In the genomic region with DNA sequence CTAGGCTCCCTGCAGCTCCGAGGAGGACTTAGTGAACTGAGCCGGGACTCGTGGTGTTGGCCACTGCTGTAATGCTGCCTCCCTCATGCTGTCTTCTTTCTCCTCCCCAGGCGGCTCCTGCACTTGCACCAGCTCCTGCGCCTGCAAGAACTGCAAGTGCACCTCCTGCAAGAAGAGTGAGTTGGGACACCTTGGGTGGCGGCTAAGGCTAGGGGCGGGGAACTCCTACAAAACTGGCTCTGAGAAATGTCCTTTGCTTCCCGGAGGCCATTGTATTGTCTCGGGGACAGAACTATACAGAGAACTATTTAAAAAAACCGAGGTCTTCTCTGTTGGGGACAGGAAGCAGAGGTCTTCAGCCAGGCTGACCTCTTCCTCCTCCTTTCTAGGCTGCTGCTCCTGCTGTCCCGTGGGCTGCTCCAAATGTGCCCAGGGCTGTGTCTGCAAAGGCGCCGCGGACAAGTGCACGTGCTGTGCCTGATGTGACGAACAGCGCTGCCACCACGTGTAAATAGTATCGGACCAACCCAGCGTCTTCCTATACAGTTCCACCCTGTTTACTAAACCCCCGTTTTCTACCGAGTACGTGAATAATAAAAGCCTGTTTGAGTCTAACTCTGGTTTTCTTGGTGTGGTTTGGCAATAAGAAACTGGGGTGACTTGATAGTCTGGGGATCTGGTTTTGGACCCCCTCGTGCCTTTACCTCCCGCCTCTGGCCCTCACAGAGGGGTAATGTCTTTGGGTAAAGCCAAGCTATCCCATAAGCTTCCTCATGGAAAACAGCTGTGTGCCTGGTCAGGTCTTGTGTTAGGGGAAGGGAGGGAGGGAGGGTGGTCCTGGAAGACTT, we compare ENCODE assay signal across 1 mouse cellular context.
TF ChIP-seq lines count a peak whose summit lies in the region.

No protein-coding gene starts in this region.

TF ChIP-seq in MEL, 35 proteins besides CTCF, POLR2A, EP300 and RAD21 (continued from another document):
- TF ChIP-seq TCF12 (IDR thresholded peaks at IDR 0.05; ENCODE audit: low read depth, low read length) = no peak
- no peak for TF ChIP-seq MEF2A (IDR thresholded peaks at IDR 0.05; ENCODE audit: extremely low read depth, insufficient replicate concordance, low read depth, low read length, poor library complexity, severe bottlenecking)
- TF ChIP-seq HCFC1 (IDR thresholded peaks at IDR 0.05; ENCODE audit: low read depth, low read length) = no peak; the same call in 1 of the 2 replicates
- peak; percentile 98 for TF ChIP-seq MAX (IDR thresholded peaks at IDR 0.05; ENCODE audit: low read length)
- no peak for TF ChIP-seq NRF1 (IDR thresholded peaks at IDR 0.05; ENCODE audit: insufficient read depth, low read depth, low read length, poor library complexity, severe bottlenecking)
- no peak for TF ChIP-seq UBTF (IDR thresholded peaks at IDR 0.05; ENCODE audit: borderline replicate concordance, insufficient read depth, low read depth, low read length)
- TF ChIP-seq BHLHE40 (IDR thresholded peaks at IDR 0.05; ENCODE audit: borderline replicate concordance, low read depth, low read length) = peak; percentile 92
- TF ChIP-seq POLR2AphosphoS2 (IDR thresholded peaks at IDR 0.05; ENCODE audit: low read length) = no peak
- no peak for TF ChIP-seq ETS1 (IDR thresholded peaks at IDR 0.05; ENCODE audit: low read depth, low read length)
- TF ChIP-seq MYC (IDR thresholded peaks at IDR 0.05; ENCODE audit: low read depth, low read length) = peak; percentile 98
- TF ChIP-seq MAZ (IDR thresholded peaks at IDR 0.05; ENCODE audit: low read depth, low read length) = no peak
- no peak for TF ChIP-seq POLR2AphosphoS5 (IDR thresholded peaks at IDR 0.05; ENCODE audit: borderline replicate concordance, low read depth, low read length)
- no peak for TF ChIP-seq SMC3 (IDR thresholded peaks at IDR 0.05; ENCODE audit: low read depth, low read length)
- peak; percentile 42; the same call in 1 of the 2 replicates for TF ChIP-seq TBP (IDR thresholded peaks at IDR 0.05; ENCODE audit: low read depth, low read length)
- no peak for TF ChIP-seq E2F4 (IDR thresholded peaks at IDR 0.05; ENCODE audit: borderline replicate concordance, low read depth, low read length)
- TF ChIP-seq MAFK (IDR thresholded peaks at IDR 0.05; ENCODE audit: borderline replicate concordance, low read depth, low read length) = no peak
- TF ChIP-seq MXI1 (IDR thresholded peaks at IDR 0.05; ENCODE audit: low read depth, low read length) = peak; percentile 99
- no peak for TF ChIP-seq GABPA (IDR thresholded peaks at IDR 0.05; ENCODE audit: low read depth, low read length)
- TF ChIP-seq JUND (IDR thresholded peaks at IDR 0.05; ENCODE audit: low read depth, low read length) = no peak
- no peak for TF ChIP-seq CHD2 (IDR thresholded peaks at IDR 0.05; ENCODE audit: low read length)
- no peak for TF ChIP-seq RCOR1 (IDR thresholded peaks at IDR 0.05; ENCODE audit: low read depth, low read length)
